Mouse (Mus musculus) cortical plate, adult 2 months (tissue): ENCODE measurements around the gene C5ar1. TPM values are rescaled to one million over a fixed set of nuclear protein-coding genes. Genes with fewer than 3 reads are reported as not detected.

Source experiments
- H3K27ac ChIP-seq: fragments of 200-500 bp; 2 replicates; pipeline ENCODE4 v1.5.1; 2012; ENCODE audit warnings: low read length, control low read depth, inconsistent platforms; ENCODE audit not compliant: insufficient read depth
- H3K4me1 ChIP-seq: fragments of 200-500 bp; 2 replicates; pipeline ENCODE4 v1.6.1; 2011; ENCODE audit warnings: low read length; ENCODE audit not compliant: control insufficient read depth, insufficient read depth
- H3K4me3 ChIP-seq: fragments of 200-500 bp; 2 replicates; pipeline ENCODE4 v1.5.1; 2011; ENCODE audit warnings: mild to moderate bottlenecking, low read length, control low read depth; ENCODE audit not compliant: insufficient read depth
- CTCF ChIP-seq: fragments of 200-500 bp; IDR thresholded peaks from 2 replicates; pipeline ENCODE4 v1.5.1; 2011; ENCODE audit warnings: mild to moderate bottlenecking, control low read depth, low read length; ENCODE audit not compliant: insufficient read depth; ENCODE audit errors: extremely low read depth
- POLR2A ChIP-seq: fragments of 200-500 bp; IDR thresholded peaks from 2 replicates; pipeline ENCODE4 v1.6.1; 2011; ENCODE audit warnings: mild to moderate bottlenecking, low read length, control low read depth; ENCODE audit not compliant: insufficient read depth; ENCODE audit errors: extremely low read depth
- polyA plus RNA-seq: library from polyadenylated mRNA; depleted of rRNA; stranded (reverse); fragments of >200 nt; gene quantifications from 2 replicates; pipeline ENCODE4 v1.2.3, GENCODE M21; 2012

Gene C5ar1
- polyA plus RNA-seq, 1 experiment, result 1.5 TPM

DNA sequence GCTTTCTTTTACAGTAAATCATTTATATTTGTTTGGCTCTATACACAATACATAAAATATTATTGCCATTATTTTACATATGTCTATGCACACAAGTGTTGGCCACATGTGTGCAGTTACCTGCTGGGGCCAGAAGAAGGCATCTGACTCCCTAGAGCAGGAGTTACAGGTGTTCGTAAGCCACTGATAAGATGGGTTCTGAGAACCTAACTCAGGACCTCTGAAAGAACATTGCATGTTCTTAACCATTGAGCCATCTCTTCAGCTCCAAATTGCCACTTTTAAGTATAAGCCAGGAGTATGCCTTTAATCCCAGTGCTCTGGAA lies 18.4 kb downstream of the C5ar1 start:
- no peak overlapping the region for H3K4me3 ChIP-seq
- TF ChIP-seq POLR2A, result no peak
- no peak for TF ChIP-seq CTCF
- no peaks in the 10 kb centered on the region for H3K4me1 ChIP-seq
- H3K27ac ChIP-seq, result no peak overlapping the region

DNA sequence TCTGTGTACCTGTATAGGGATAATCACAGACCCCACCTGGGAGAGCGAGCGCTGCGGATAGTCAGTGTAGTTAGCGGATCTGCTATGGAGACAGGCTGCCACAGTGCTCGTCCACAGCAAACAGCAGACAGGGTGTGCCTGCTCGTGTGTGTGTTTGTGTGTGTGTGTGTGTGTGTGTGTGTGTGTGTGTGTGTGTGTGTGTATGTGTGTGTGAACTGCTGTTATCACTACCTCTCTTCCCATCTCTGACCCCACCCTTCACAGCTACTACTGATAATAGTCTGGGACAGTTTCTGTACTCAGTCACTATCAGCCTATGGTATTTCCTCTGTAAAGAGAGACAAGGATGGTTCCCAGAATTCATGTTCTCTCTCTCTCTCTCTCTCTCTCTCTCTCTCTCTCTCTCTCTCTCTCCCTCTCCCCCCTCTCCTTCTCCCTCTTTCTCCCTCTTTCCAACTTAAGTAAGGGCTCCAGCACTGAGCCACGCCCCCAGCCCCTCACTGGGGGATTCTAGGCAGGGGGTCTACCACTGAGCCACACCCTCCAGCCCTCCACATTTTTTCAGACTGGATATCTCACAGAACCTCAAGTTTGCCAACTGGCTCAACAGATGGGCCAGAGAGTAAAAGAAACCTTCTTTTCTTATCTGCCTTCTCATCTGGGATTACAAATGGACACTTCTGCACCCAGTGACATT lies 18.9 kb downstream of the C5ar1 start:
- no peaks in the 10 kb centered on the region for H3K4me1 ChIP-seq
- TF ChIP-seq POLR2A (no peak), CTCF (no peak)
- no peak overlapping the region for H3K27ac ChIP-seq
- H3K4me3 ChIP-seq, result no peak overlapping the region

DNA sequence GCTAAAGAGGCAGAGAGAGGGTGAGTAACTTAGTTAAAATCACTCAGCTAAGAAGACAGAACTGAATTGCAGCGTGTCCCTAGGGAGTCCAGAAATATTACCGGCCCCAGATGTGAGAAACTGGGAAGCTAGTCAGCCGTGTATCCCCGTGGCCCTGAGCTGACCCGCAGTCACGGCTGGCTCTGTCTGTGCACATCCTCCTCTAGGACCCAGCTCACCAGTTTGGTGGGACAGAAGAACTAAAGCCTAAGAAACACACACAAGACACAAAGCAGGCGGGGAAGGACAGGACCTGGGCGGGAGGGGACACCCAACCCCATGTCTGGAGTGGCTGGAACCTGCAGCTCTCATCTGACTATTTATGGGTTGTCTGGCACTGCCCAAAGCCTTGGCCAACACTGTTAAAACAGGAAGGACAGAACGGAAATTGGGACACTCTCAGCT lies 19.8 kb downstream of the C5ar1 start:
- no peak for TF ChIP-seq POLR2A
- TF ChIP-seq CTCF, result no peak
- Histone ChIP-seq H3K4me1 (no peaks in the 10 kb centered on the region), H3K4me3 (no peak overlapping the region), H3K27ac (no peak overlapping the region)

DNA sequence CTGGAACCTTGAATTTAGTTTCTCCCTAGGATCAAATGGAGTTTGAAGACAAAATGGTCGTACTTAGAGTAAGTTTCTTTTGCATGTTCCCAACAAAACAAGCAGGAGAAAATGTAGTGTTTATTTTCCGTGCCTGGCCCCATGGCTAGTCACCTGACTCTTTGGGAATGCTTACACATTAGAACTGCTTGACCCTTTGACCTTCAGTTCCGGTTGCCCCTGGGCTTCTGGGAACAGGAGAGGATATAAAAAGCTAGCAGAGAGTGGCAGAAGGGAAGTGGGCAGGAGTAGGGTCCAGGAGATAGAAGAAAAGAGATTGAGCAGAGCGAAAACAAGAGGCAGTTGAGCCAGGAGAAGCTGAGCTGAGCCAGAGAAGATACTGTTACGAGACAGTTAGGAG lies 29.5 kb downstream of the C5ar1 start:
- Histone ChIP-seq H3K4me3 (no peak overlapping the region), H3K27ac (peak overlapping the region; percentile 77), H3K4me1 (no peaks in the 10 kb centered on the region)
- no peak for TF ChIP-seq POLR2A

DNA sequence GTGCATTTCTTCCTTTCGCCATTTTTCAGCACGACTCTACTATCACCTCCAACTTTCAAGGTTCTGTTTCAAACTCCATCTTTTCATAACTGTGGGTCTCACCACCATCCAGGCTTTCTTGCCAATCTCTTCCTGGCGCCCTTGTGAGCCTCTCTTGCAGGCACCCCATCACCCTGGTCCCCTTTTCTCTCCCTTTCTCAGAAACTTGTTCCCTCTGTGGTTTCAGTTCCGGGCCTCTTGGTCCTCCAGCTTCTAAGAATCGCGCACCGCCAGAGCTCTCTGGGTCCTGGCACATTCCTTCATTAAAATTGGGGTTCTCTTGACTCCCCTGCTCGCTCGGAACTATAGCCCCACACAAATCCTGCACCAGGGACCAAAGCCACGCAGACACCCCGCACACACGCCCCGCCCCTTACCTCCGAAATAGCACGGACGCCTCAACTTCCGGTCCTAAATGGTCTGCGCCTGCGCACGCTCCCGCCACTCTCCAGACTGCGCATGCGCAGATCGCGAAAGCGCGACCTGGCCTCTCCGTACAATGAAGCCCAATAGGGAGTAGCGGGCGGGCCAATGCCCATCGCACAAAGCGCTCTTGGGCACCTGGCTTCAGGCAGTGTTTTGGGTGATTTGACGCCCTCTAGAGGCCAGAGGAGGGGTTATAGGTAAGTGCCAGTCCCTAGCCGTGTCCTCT lies 37.6 kb downstream of the C5ar1 start, which contains the start of gene Dhx34:
Gene Dhx34 (minus strand): TSS at position 456 of the 691 bp plus-strand sequence.
- peak within 1 kb of the TSS; percentile 50 for H3K27ac ChIP-seq
- no peaks in the 10 kb centered on the region for H3K4me1 ChIP-seq
- TF ChIP-seq CTCF (peak; percentile 23; the same call in 1 of the 2 replicates), POLR2A (peak; percentile 71)
- peak within 1 kb of the TSS; percentile 61 for H3K4me3 ChIP-seq

DNA sequence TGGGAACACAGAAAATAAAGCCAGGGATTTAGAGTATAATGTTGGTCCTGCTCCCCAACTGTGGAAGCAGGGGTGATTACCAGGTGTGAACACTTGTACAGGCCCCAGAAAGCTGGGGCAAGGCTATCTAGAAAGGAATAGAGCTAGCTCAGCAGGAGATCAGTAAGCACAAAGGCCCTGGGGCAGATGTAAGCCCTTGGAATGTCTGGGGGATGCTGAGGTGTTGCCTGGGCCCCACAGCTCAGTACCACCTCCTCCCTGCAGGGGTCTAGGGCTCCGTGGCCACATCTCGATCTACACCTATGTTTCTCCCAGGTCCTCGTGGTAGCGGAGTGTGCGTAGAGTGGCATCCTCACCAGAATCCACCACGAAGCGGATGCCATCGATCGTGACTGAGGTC lies 45.4 kb downstream of the C5ar1 start:
- no peak for TF ChIP-seq POLR2A
- TF ChIP-seq CTCF, result no peak
- no peak overlapping the region for H3K4me3 ChIP-seq
- no peaks in the 10 kb centered on the region for H3K4me1 ChIP-seq
- no peak overlapping the region for H3K27ac ChIP-seq

DNA sequence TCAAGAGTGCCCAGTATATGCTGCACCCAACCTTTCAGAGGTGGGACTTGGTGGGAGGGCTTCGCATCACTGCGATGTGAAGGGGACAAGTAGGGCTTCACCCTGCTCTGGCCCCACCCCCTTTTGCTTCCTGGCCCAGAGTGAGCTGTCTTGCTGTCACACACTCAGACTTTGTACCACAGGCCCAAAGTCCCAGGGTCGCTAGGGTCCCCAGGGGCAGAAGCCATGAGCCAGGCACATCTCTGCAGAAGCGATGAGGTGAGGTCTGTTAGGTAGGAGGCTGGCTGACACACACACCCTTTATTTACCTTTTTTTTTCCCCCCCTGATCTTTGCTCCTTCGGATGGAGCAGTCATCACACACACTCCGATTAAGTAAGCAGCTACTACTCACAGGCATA lies 46.1 kb downstream of the C5ar1 start:
- TF ChIP-seq POLR2A (no peak), CTCF (no peak)
- H3K27ac ChIP-seq, result no peak overlapping the region
- H3K4me3 ChIP-seq, result no peak overlapping the region
- H3K4me1 ChIP-seq, result no peaks in the 10 kb centered on the region

DNA sequence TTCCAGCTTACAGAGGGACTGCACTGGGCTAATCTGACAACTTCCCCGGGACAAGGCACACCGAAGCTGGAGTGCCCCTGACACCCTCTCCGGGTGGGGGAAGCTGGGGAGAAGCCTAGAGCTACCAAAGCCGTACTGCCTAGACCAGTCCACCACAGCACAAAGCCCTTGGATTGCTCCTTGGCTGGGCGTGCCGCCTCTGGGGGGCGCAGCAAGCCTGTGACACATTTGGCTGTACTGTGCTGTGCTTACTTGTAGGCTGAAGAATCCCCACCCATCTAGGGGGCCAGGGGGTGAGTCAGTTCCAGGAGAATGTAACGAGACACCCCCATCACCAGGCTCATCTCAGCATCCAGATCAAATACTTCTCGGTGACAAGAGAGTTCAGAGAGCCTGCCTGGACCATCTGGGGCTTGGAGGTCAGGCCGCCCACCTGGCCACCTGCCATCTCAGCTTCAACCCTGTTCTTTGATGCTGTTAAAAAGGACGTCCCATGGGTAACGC lies 48.4 kb downstream of the C5ar1 start:
- peaks cover 2% of the 10 kb centered on the region; the same call in 1 of the 2 replicates for H3K4me1 ChIP-seq
- TF ChIP-seq POLR2A (no peak), CTCF (no peak)
- no peak overlapping the region for H3K27ac ChIP-seq
- no peak overlapping the region for H3K4me3 ChIP-seq

DNA sequence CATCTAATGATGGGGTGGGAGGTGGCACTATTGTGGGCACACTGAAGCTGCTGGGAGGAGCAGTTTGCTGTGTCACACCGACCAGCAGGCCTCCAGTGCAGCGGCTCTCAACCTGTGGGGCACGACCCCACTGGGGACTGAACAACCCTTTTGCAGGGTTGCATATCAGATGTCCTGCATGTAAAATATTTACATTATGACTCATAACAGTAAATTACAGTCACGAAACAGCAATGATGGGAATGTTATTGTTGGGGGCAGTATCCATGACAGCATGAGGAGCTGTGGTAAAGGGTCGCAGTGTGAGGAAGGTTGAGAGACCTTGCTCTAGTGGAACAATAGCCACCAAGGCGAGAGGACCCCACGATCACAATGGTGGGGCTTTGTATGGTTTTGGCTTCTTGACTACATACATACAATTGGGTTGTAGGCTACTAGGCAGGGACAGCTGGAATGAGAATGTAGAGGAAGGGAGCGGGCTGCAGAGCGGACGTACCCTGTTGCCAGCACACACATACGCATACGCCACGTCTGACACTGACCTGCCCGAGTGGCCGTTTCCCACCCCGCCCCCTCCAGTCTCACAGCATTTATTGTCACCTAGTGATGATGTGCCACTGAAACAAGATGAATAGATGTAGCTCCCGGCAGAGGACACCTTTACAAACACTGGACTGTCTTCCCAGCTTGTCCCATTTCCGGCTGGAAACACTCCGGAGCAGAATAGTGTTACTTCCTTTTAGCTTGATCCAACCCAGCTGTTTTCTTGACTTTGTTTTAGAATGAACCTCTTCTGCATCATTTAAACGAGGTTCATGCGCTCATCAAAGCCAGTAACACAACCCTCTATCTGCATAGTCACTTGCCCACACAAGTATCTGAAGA lies 50.3 kb downstream of the C5ar1 start:
- TF ChIP-seq CTCF, result no peak
- TF ChIP-seq POLR2A, result no peak
- Histone ChIP-seq H3K4me3 (no peak overlapping the region), H3K4me1 (peaks cover 2% of the 10 kb centered on the region; the same call in 1 of the 2 replicates), H3K27ac (no peak overlapping the region)

DNA sequence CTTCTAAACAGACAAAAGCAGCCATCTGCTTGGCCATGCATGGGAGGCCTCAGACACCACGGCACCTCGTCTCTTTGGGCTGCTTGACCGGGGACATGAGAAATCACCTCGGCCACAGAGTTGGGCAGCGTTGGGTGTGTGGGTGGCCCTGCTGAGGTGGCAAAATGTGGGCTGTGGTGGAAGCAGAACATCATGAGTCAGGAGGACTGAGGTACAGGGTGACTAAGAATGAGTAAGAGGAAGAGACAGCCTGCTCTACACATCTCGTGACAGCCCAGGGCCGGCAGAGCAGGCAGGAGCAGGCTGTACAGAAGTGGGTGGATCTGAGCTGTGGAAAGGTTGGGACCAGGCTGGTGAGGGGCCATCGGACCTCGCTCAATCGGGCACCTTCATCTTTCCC lies 51.8 kb downstream of the C5ar1 start:
- TF ChIP-seq POLR2A, result no peak
- no peak for TF ChIP-seq CTCF
- Histone ChIP-seq H3K27ac (peak overlapping the region; percentile 31; the same call in 1 of the 2 replicates), H3K4me1 (peaks cover 2% of the 10 kb centered on the region; the same call in 1 of the 2 replicates), H3K4me3 (no peak overlapping the region)
